Mouse (Mus musculus) kidney, postnatal 0 days (tissue): Measurements from ENCODE around the gene Ncbp3. TPM values are rescaled to one million over a fixed set of nuclear protein-coding genes. Genes with fewer than 3 reads are reported as not detected.

Source experiments
- ATAC-seq: fragments of 200-750 bp; cut with Nextera tagmentation; replicated peaks from 2 replicates; pipeline ENCODE4 v1.8.0; 2017; ENCODE audit warnings: low read depth, moderate number of reproducible peaks, moderate TSS enrichment, moderate library complexity; ENCODE audit not compliant: low FRiP score
- DNase-seq: peaks from one replicate; pipeline ENCODE4 v3.0.0-alpha.2; 2016; ENCODE audit warnings: low spot score
- H3K27ac ChIP-seq: fragments of 300-500 bp; sonication (generic); 2 replicates; pipeline ENCODE4 v1.5.1; 2014; ENCODE audit warnings: mild to moderate bottlenecking
- H3K27me3 ChIP-seq: fragments of 300-500 bp; sonication (generic); 2 replicates; pipeline ENCODE4 v1.6.1; 2014; ENCODE audit warnings: low read length, mixed read lengths; ENCODE audit not compliant: insufficient read depth
- H3K36me3 ChIP-seq: fragments of 300-500 bp; sonication (generic); 2 replicates; pipeline ENCODE4 v1.6.1; 2014; ENCODE audit warnings: low read length, mixed read lengths; ENCODE audit not compliant: insufficient read depth
- H3K4me1 ChIP-seq: fragments of 300-500 bp; sonication (generic); replicated peaks from 2 replicates; pipeline ENCODE4 v1.6.1; 2014; ENCODE audit warnings: antibody characterized with exemption, low read length, mixed read lengths; ENCODE audit not compliant: insufficient read depth
- H3K4me2 ChIP-seq: fragments of 300-500 bp; sonication (generic); 2 replicates; pipeline ENCODE4 v1.6.1; 2014; ENCODE audit warnings: mild to moderate bottlenecking, low read length, moderate library complexity, mixed read lengths
- H3K4me3 ChIP-seq: fragments of 300-500 bp; sonication (generic); replicated peaks from 2 replicates; pipeline ENCODE4 v1.5.1; 2014; ENCODE audit warnings: low read depth, low read length
- H3K9ac ChIP-seq: fragments of 300-500 bp; sonication (generic); 2 replicates; pipeline ENCODE4 v1.6.1; 2014; ENCODE audit warnings: low read depth, low read length
- H3K9me3 ChIP-seq: fragments of 300-500 bp; sonication (generic); replicated peaks from 2 replicates; pipeline ENCODE4 v1.6.1; 2016; ENCODE audit warnings: low read length, inconsistent platforms, mixed read lengths
- CTCF ChIP-seq: IDR thresholded peaks from 2 replicates; pipeline ENCODE4 v1.5.1; 2016; ENCODE audit warnings: antibody characterized with exemption, low read depth, mild to moderate bottlenecking, moderate library complexity
- whole genome bisulfite sequencing: fragments of 180-500 bp; shearing (Covaris S2); extraction: QIAGEN DNeasy Blood & Tissue Kit; methylation state at CpG from one replicate; pipeline ENCODE4 v1.1.7; 2014; 5-methylcytosine and 5-hydroxymethylcytosine counted together
- polyA plus RNA-seq: library from polyadenylated mRNA; unstranded; fragments of >200 nt; fragmentation: Nextera tagmentation; extraction: Ambion mirVana; gene quantifications from 2 replicates; pipeline ENCODE4 v1.2.1, GENCODE M21; 2015

Ncbp3 gene
- polyA plus RNA-seq, 1 experiment from 2014 or later = 6.2 TPM

- Histone ChIP-seq H3K27ac (no peak within 1 kb of the TSS), H3K4me2 (peak within 1 kb of the TSS; percentile 99), H3K36me3 (no peaks in the 10 kb centered on the region), H3K4me1 (peaks cover 13% of the 10 kb centered on the region; the same call in 1 of the 2 replicates), H3K9me3 (no peaks in the 10 kb centered on the region), H3K9ac (peak within 1 kb of the TSS; percentile 59), H3K27me3 (no peaks in the 10 kb centered on the region; the same call in 1 of the 2 replicates), H3K4me3 (peak within 1 kb of the TSS; percentile 68)
- no peak for TF ChIP-seq CTCF
- ATAC-seq (peak; percentile 94), DNase-seq (peak; percentile 94)
- under 1% methylated on average over 55 of the region's 57 CpGs for WGBS
These were observed 29.0 kb upstream of the Ncbp3 start, which contains the start of gene Camkk1 for GRCm38 (mm10) chr11:73018471-73019146. Gene Camkk1 (plus strand): TSS chr11:73019008.

GRCm38 (mm10) chr11:73019147-73019795 is 28.3 kb upstream of the Ncbp3 start:
- under 1% methylated on average over 43 of the region's 46 CpGs for WGBS
- H3K27me3 ChIP-seq = no peaks in the 10 kb centered on the region; the same call in 1 of the 2 replicates

GRCm38 (mm10) chr11:73020953-73021800 is 26.4 kb upstream of the Ncbp3 start:
- ATAC-seq (no peak), DNase-seq (no peak)
- H3K36me3 ChIP-seq = no peaks in the 10 kb centered on the region
- no peak overlapping the region for H3K4me2 ChIP-seq
- H3K4me3 ChIP-seq = no peak overlapping the region
- no peak overlapping the region for H3K9ac ChIP-seq
- no peak overlapping the region for H3K27ac ChIP-seq
- no peaks in the 10 kb centered on the region; the same call in 1 of the 2 replicates for H3K27me3 ChIP-seq
- 61% methylated on average over 7 of the region's 7 CpGs for WGBS
- peaks cover 21% of the 10 kb centered on the region; the same call in 1 of the 2 replicates for H3K4me1 ChIP-seq
- no peak for TF ChIP-seq CTCF
- no peaks in the 10 kb centered on the region for H3K9me3 ChIP-seq

More at GRCm38 (mm10) chr11:73019147-73019795, 28.3 kb upstream of the Ncbp3 start:
- Histone ChIP-seq H3K9me3 (no peaks in the 10 kb centered on the region), H3K4me1 (peaks cover 15% of the 10 kb centered on the region; the same call in 1 of the 2 replicates), H3K27ac (no peak overlapping the region), H3K4me3 (peak overlapping the region; percentile 68), H3K36me3 (no peaks in the 10 kb centered on the region), H3K9ac (peak overlapping the region; percentile 59), H3K4me2 (peak overlapping the region; percentile 99)
- no peak for TF ChIP-seq CTCF
- ATAC-seq = peak; percentile 23; the same call in 1 of the 2 replicates
- peak; percentile 24 for DNase-seq

- Histone ChIP-seq H3K9me3 (no peaks in the 10 kb centered on the region), H3K27ac (no peak overlapping the region), H3K4me3 (no peak overlapping the region), H3K36me3 (no peaks in the 10 kb centered on the region), H3K9ac (no peak overlapping the region), H3K27me3 (no peaks in the 10 kb centered on the region), H3K4me1 (peaks cover 21% of the 10 kb centered on the region; the same call in 1 of the 2 replicates), H3K4me2 (no peak overlapping the region)
- WGBS = 43% methylated on average over 9 of the region's 9 CpGs
- ATAC-seq = no peak
- no peak for DNase-seq
- TF ChIP-seq CTCF = no peak
These were observed 24.5 kb upstream of the Ncbp3 start for GRCm38 (mm10) chr11:73023099-73023498.

GRCm38 (mm10) chr11:73023827-73024226 is 23.8 kb upstream of the Ncbp3 start:
- Histone ChIP-seq H3K4me3 (no peak overlapping the region), H3K27me3 (no peaks in the 10 kb centered on the region), H3K4me1 (peaks cover 16% of the 10 kb centered on the region; the same call in 1 of the 2 replicates), H3K36me3 (no peaks in the 10 kb centered on the region), H3K9ac (no peak overlapping the region), H3K4me2 (no peak overlapping the region), H3K27ac (no peak overlapping the region), H3K9me3 (no peaks in the 10 kb centered on the region)
- ATAC-seq = no peak
- DNase-seq = no peak
- 75% methylated on average over 4 of the region's 4 CpGs for WGBS
- no peak for TF ChIP-seq CTCF
